Mouse (Mus musculus): ENCODE measurements at regions not wholly inside any gene's neighbourhood (a gene's known extent, or its start where the extent isn't known, plus 50 kb on each side); places are given as distances from the start of the nearest gene placed in this dataset.

DNA sequence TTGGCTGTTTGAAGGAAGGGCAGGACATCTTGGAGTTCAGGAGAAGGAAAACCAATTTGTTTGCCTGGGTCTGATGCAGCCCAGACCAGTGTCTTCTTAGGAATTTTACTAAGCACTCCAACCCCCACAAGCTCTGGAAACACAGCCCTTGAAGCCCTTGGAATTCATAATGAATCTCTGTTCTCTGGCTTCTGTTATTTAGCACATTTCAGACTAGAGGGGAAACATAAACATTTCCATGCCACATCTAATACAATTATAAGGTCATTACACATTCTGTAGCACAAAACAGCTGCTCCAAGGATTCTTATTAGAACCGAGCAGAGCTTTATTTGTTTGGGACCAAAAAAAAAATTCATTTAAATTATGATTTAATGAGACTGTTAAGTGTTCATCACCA, 67.8 kb upstream of the Rora start:
- Histone ChIP-seq H3K9ac (ENCODE audit: insufficient read depth, low read depth) (no peak overlapping the region), H3K4me2 (ENCODE audit: insufficient read depth, low read depth, poor library complexity, severe bottlenecking) (no peak overlapping the region)
- in situ Hi-C loops (cut with MboI; ENCODE audit: low pct_ligation_motif_present, low pct_unique_long_range_greater_than_20kb, low sequenced_read_pairs) = no loop called here

GRCm38 (mm10) chr9:68591023-68591422, 62.6 kb upstream of the Rora start:
- Histone ChIP-seq H3K4me2 (ENCODE audit: insufficient read depth, low read depth, poor library complexity, severe bottlenecking) (no peak overlapping the region), H3K27ac (ENCODE audit: insufficient read depth, low read depth) (no peak overlapping the region), H3K79me2 (replicated peaks; ENCODE audit: control insufficient read depth, extremely low read depth, insufficient read depth, poor library complexity, severe bottlenecking) (no peaks in the 10 kb centered on the region), H3K4me3 (replicated peaks in 1 of 3; ENCODE audit: low read depth in 2 of 3, low read length in 2 of 3, poor library complexity in 1 of 3) (no peak overlapping the region), H3K4me1 (ENCODE audit: control insufficient read depth in 1 of 2, insufficient read depth in 2 of 2) (no peaks in the 10 kb centered on the region), H3K9me3 (replicated peaks; ENCODE audit: low read length) (peaks cover 73% of the 10 kb centered on the region), H3K27me3 (replicated peaks) (no peaks in the 10 kb centered on the region), H3K9ac (ENCODE audit: insufficient read depth, low read depth) (no peak overlapping the region), H3K36me3 (replicated peaks in 1 of 2; ENCODE audit: control insufficient read depth in 1 of 2, insufficient read depth in 1 of 2, low read length in 1 of 2) (no peaks in the 10 kb centered on the region)
- DNase-seq (ENCODE audit: extremely low read depth) = no peak
- in situ Hi-C loops (cut with MboI; ENCODE audit: low pct_ligation_motif_present, low pct_unique_long_range_greater_than_20kb, low sequenced_read_pairs) (no loop called here), dilution Hi-C loops (cut with MboI; ENCODE audit: extremely low pct_ligation_motif_present, extremely low pct_unique_long_range_greater_than_20kb, low sequenced_read_pairs) (no loop called here)
- TF ChIP-seq TCF12 (IDR thresholded peaks at IDR 0.05; ENCODE audit: low read depth, low read length) (no peak), BHLHE40 (IDR thresholded peaks at IDR 0.05; ENCODE audit: low read depth, low read length) (no peak), ZMIZ1 (IDR thresholded peaks at IDR 0.05; ENCODE audit: low read depth, low read length) (no peak), MAFK (IDR thresholded peaks at IDR 0.05; ENCODE audit: insufficient replicate concordance, low read length) (no peak), POLR2AphosphoS2 (IDR thresholded peaks at IDR 0.05; ENCODE audit: low read depth, low read length) (no peak), CHD1 (IDR thresholded peaks at IDR 0.05; ENCODE audit: low read depth, low read length) (no peak), ETS1 (conservative IDR thresholded peaks at IDR 0.05; ENCODE audit: low read depth, low read length) (no peak), ZNF384 (IDR thresholded peaks at IDR 0.05; ENCODE audit: low read depth, low read length) (no peak), KAT2A (IDR thresholded peaks at IDR 0.05; ENCODE audit: insufficient replicate concordance, low read length) (no peak), E2F4 (IDR thresholded peaks at IDR 0.05; ENCODE audit: insufficient replicate concordance, low read depth, low read length) (no peak), SIN3A (IDR thresholded peaks at IDR 0.05; ENCODE audit: low read length) (no peak), EP300 (IDR thresholded peaks at IDR 0.05; ENCODE audit: low read length) (no peak), MEF2A (IDR thresholded peaks at IDR 0.05; ENCODE audit: borderline replicate concordance, low read depth, low read length) (no peak)

More for the DNA sequence above, 67.8 kb upstream of the Rora start:
- H3K4me1 ChIP-seq (ENCODE audit: control insufficient read depth in 1 of 2, insufficient read depth in 2 of 2) = no peaks in the 10 kb centered on the region
- H3K27me3 ChIP-seq (replicated peaks) = no peaks in the 10 kb centered on the region
- no peak overlapping the region for H3K27ac ChIP-seq (ENCODE audit: insufficient read depth, low read depth)
- TF ChIP-seq E2F4 (IDR thresholded peaks at IDR 0.05; ENCODE audit: insufficient replicate concordance, low read depth, low read length) (no peak), KAT2A (IDR thresholded peaks at IDR 0.05; ENCODE audit: insufficient replicate concordance, low read length) (no peak), TBP (conservative IDR thresholded peaks at IDR 0.05; ENCODE audit: low read depth, low read length) (no peak), GABPA (IDR thresholded peaks at IDR 0.05; ENCODE audit: insufficient replicate concordance, low read depth, low read length) (no peak), MXI1 (IDR thresholded peaks at IDR 0.05; ENCODE audit: low read depth, low read length) (no peak), RCOR1 (conservative IDR thresholded peaks at IDR 0.05; ENCODE audit: low read depth, low read length) (no peak), BHLHE40 (IDR thresholded peaks at IDR 0.05; ENCODE audit: low read depth, low read length) (no peak), POLR2A (IDR thresholded peaks at IDR 0.05; ENCODE audit: low read depth, low read length) (no peak), USF2 (conservative IDR thresholded peaks at IDR 0.05; ENCODE audit: low read depth, low read length) (no peak), UBTF (IDR thresholded peaks at IDR 0.05; ENCODE audit: low read depth, low read length) (no peak)
- no peaks in the 10 kb centered on the region for H3K79me2 ChIP-seq (replicated peaks; ENCODE audit: control insufficient read depth, extremely low read depth, insufficient read depth, poor library complexity, severe bottlenecking)
- no peaks in the 10 kb centered on the region for H3K36me3 ChIP-seq (replicated peaks in 1 of 2; ENCODE audit: control insufficient read depth in 1 of 2, insufficient read depth in 1 of 2, low read length in 1 of 2)
- DNase-seq (ENCODE audit: extremely low read depth) = no peak
- peaks cover 59% of the 10 kb centered on the region for H3K9me3 ChIP-seq (replicated peaks; ENCODE audit: low read length)
- dilution Hi-C loops (cut with MboI; ENCODE audit: extremely low pct_ligation_motif_present, extremely low pct_unique_long_range_greater_than_20kb, low sequenced_read_pairs) = no loop called here
- H3K4me3 ChIP-seq (replicated peaks in 1 of 3; ENCODE audit: low read depth in 2 of 3, low read length in 2 of 3, poor library complexity in 1 of 3) = no peak overlapping the region
